Mouse (Mus musculus) embryonic fibroblast, embryonic 13.5 days (primary cell): ENCODE measurements around the gene Lmbr1l. TPM values are rescaled to one million over a fixed set of nuclear protein-coding genes. Genes with fewer than 3 reads are reported as not detected.

Experiments used
- H3K27ac ChIP-seq: 2 replicates; pipeline ENCODE4 v1.5.1; 2012; ENCODE audit warnings: low read length, control low read depth, inconsistent platforms; ENCODE audit not compliant: insufficient read depth
- H3K4me1 ChIP-seq: 2 replicates; pipeline ENCODE4 v1.6.1; 2011; ENCODE audit warnings: low read length; ENCODE audit not compliant: control insufficient read depth, insufficient read depth
- H3K4me3 ChIP-seq: 2 replicates; pipeline ENCODE4 v1.5.1; 2011; ENCODE audit warnings: mild to moderate bottlenecking, control low read depth, low read length; ENCODE audit not compliant: insufficient read depth
- CTCF ChIP-seq: IDR thresholded peaks from 2 replicates; pipeline ENCODE4 v1.5.1; 2011; ENCODE audit warnings: mild to moderate bottlenecking, control low read depth, low read length, moderate library complexity, borderline replicate concordance; ENCODE audit not compliant: insufficient read depth
- POLR2A ChIP-seq: IDR thresholded peaks from 2 replicates; pipeline ENCODE4 v1.6.1; 2011; ENCODE audit warnings: low read depth, mild to moderate bottlenecking, control low read depth, low read length, moderate library complexity
- polyA plus RNA-seq: library from polyadenylated mRNA; stranded (reverse); fragments of >200 nt; gene quantifications from 2 replicates; pipeline ENCODE4 v1.2.4, GENCODE M21; 2011; ENCODE audit warnings: low read depth; ENCODE audit not compliant: missing spikeins, insufficient read length

Gene Lmbr1l
- 11.3 and 14.7 TPM in 2 replicates for polyA plus RNA-seq

DNA sequence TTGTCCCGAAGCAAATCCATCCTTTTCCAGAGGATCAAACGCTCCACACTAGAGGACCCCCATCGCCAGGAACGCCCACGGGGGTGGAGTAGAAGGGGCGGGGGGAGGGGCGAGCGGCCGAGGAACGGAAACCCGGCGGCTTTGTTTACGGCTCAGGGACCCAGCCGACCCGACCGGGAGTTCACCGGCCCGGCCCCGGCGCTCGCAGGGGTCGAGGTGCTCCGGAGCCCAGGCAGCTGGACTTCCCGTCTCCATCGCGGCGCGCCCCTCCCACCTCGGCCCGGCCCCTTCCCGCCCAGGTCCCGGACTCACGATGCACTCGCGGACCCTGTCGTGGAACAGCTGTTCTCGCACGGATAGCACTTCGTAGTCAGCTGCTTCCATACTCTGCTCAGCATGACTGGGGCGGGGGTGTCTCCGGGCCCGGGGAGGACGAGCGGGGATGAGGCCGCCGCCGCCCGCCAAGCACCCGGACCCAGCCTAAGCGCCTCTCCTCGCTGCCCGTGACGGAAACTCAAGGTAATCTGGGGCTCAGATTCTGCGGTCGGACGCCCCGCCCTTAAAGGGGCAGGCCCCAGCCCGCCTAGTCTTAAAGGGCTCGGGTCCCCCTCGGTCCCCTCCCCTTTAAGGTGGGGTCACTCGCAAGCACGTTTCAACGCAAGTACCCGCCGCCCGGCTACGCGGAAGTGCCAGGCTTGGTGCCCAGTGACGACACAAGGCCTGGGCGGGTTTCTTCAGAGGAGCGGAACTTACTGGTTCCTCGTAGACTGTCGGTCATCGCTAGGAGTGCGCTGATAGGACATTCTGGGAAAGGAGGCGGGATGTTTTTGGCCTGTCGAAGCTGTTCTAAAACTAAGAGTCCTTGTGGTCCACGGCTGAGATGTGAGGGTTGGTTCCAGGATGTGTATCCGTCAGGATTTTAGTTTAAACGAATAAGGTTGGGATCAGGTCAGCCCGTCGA is at the start of gene Lmbr1l:
Gene Lmbr1l (minus strand): TSS at position 694 of the 961 bp plus-strand sequence.
- Histone ChIP-seq H3K4me1 (no peaks in the 10 kb centered on the region), H3K27ac (peak within 1 kb of the TSS; percentile 50), H3K4me3 (peak within 1 kb of the TSS; percentile 78)
- TF ChIP-seq CTCF (no peak), POLR2A (peak; percentile 88)

DNA sequence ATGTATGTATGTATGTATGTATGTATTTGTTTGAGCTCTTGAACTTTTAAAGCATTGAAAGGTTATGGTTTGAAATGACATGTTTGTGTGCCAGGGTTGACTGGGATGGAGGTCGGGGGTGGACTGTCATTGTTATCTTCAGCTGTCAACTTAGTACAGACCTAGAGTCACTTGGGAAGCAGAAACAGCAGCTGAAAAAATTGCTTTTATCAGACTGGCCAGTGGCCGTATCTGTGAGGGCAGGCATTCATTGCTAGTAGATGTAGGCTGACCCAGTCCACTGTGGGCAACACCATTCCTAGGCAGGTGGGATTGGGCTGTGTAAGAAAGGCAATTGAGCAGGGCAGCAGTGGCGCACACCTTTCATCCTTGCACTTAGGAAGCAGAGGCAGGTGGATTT is 41.5 kb upstream of the Lmbr1l start:
- H3K27ac ChIP-seq, result no peak overlapping the region
- no peak overlapping the region for H3K4me3 ChIP-seq
- H3K4me1 ChIP-seq, result no peaks in the 10 kb centered on the region; the same call in 1 of the 2 replicates
- TF ChIP-seq POLR2A (no peak), CTCF (no peak)

DNA sequence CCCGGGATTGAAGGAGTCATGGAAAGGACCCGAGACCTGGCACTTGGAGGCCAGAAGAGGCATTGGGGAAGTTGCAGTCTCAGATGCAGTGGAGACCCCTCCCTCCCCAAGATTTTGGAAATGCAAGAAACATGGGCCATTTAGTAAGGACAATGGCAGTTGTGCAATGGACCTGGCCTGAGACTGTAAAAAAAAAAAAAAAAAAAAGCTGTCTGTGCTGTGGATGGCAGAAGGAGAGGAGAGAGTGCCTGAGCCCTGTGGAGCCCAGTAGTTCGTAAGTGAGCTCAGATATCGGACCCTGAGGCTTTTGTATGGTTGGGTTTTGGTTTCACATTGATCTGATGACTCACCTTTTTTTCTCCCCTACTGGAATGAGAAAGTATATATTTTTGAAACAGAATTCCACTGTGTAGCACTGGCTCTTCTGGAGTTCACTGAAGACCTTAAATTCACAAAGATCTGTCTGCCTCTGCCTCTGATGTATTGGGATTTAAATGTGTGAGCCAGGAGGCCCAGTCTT is 40.9 kb upstream of the Lmbr1l start:
- no peak for TF ChIP-seq POLR2A
- TF ChIP-seq CTCF, result no peak
- Histone ChIP-seq H3K4me3 (no peak overlapping the region), H3K27ac (no peak overlapping the region), H3K4me1 (no peaks in the 10 kb centered on the region; the same call in 1 of the 2 replicates)

DNA sequence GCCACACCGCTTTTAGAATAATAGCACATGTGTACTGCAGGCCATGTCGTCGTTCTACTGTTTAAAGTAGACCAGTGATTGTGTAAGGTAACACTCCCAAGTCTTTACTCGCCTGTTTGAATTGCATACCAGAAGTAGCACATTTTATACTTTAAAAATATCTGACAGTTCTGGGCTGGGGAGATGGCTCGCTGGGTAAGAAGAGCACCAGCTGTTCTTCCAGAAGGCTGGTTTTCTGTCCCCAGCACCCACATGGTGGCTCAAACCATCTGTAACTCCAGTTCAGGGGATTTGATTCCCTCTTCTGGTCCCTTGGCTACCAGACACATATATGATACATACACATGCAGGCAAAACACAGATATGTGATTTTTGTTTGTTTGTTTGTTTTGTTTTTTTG is 39.4 kb upstream of the Lmbr1l start:
- no peak overlapping the region for H3K27ac ChIP-seq
- H3K4me1 ChIP-seq, result no peaks in the 10 kb centered on the region; the same call in 1 of the 2 replicates
- TF ChIP-seq POLR2A, result no peak
- no peak for TF ChIP-seq CTCF
- no peak overlapping the region for H3K4me3 ChIP-seq

DNA sequence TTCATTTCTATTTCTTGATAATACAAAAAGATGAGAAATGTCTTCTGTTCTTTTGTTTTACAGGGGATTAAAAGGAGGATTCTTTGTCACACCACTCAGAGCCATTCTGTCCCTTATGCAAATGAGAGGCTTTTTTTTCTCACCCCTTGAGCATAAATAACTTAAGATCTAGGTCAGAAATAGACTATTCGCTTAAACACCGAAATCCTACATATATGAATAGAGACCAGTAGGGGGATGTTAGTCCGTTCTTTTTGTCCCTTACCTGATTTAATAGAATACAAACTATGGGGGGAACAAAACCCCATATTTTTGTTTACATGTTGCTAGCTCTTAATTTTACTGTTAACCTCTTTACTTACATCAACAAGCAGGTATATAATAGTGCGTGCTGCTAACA is 38.0 kb upstream of the Lmbr1l start:
- TF ChIP-seq CTCF (no peak), POLR2A (no peak)
- no peak overlapping the region for H3K27ac ChIP-seq
- H3K4me1 ChIP-seq, result no peaks in the 10 kb centered on the region; the same call in 1 of the 2 replicates
- H3K4me3 ChIP-seq, result no peak overlapping the region

DNA sequence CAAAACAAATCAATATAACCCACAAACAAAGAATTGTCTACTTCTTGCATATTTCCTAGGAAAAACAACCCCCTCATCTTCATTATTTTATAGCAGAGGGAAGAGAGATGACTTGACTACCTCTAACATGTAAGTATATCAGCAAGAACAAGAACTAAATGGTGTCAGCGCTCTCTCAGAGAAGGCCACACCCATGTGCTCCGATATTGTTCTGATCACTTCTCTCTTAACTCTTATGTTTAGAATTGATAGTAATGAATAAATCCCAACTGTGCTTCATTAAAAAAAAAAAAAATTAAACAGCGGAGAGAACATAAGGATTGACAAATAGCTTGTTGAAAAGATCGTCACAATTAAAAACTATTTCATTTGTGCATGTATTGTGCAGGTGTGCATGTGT is 37.3 kb upstream of the Lmbr1l start:
- Histone ChIP-seq H3K4me3 (no peak overlapping the region), H3K4me1 (no peaks in the 10 kb centered on the region; the same call in 1 of the 2 replicates), H3K27ac (peak overlapping the region; percentile 18; the same call in 1 of the 2 replicates)
- TF ChIP-seq POLR2A (no peak), CTCF (no peak)

DNA sequence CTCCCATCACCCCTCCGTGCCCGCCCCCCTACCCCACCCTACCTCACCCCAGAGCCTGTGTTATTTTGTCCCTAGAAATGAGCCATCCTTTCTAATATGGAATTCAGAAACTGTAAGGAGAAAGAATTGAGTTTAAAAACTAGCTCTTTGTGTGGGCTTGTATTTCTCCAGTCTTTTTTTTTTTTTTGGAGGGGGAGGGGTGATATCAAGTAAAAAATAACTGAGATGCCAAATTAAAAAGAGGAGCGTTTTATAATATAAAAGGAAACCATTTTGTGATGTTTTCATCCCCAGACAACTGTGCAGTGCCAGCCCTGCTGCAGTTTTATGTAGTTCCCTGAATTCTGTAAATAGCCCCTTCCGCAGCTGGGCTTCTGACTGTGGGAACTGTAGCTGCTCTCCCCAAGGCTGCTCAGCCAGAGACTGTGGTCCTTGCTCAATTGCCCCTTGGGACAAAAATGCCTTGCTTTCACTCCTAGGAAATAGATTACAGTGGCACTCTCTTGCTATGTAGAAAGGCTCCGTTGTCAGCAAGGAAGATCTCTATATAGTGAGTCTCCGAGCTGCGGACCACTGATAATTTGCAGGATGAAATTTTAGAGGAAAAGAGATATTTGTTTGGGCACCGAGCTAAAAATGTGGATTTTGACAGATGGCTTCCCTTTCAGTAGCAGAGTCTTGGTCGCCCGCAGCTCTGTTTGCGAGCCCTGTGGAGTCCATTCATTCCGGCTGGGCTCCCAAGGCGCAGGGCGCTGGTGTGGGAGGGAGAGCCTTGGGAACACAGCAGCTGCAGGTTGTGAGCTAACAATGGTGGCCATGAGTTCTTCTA is 36.6 kb upstream of the Lmbr1l start:
- Histone ChIP-seq H3K4me1 (no peaks in the 10 kb centered on the region; the same call in 1 of the 2 replicates), H3K27ac (peak overlapping the region; percentile 18), H3K4me3 (no peak overlapping the region)
- TF ChIP-seq POLR2A (no peak), CTCF (no peak)

DNA sequence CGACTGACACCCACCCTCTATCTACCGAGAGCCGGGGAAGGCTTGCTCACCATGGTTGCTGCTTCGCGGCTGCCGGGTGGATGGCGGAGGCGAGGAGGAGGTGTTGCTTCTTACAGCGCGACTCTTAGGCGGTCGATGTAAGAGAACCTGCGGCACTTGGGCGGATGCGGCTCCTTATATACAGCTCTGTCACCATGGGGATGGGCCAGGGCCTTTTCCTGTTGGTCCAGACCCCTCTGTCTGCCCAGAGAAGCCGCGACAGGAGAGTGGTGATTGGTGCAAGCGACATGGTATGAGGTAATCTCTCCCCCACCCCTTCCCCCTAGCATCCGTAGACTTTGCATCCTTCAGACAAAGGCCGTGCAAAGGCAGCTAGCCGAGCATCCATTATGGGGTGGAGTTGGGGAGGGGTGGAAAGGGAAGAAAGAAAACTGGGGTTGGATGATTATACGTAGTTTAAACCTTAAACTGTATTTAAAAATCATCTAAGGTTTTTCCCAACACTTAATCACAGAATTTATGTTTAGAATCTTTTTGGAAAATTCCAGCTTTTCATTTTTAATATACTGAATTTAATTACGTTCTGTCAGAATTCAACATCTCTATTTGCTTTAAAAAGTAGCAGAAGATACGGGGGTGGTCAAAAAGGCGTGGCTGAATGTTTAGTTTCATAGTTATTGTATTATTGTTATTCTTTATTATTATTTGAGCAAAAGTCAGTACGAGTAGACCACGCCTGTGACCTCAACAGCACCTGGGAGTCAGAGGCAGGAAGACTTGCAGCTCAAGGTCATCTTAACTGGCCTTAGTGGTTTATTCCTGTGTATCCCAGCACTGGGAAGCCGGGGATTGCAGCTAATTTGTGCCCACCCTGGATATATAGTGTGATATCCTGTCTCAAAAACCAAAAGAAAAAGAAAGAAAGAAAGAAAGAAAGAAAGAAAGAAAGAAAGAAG is 35.6 kb upstream of the Lmbr1l start, which contains the start of the genes Gm49450 and Tuba1a:
Gene Gm49450 (minus strand): TSS at position 151 of the 956 bp plus-strand sequence.
Gene Tuba1a (minus strand): TSS at position 303 of the 956 bp plus-strand sequence.
- Histone ChIP-seq H3K4me3 (peak within 1 kb of the TSS; percentile 95), H3K4me1 (no peaks in the 10 kb centered on the region; the same call in 1 of the 2 replicates), H3K27ac (peak within 1 kb of the TSS; percentile 88)
- peak; percentile 100 for TF ChIP-seq POLR2A
- TF ChIP-seq CTCF, result no peak
